Mouse (Mus musculus): ENCODE results near the gene Dnpep. TPM values are rescaled to one million over a fixed set of nuclear protein-coding genes. Genes with fewer than 3 reads are reported as not detected.

Dnpep gene
- total RNA-seq, 2 experiments from 2014 or later, result 7.7 to 14.0 TPM

- no peak for ATAC-seq (replicated peaks; ENCODE audit: low FRiP score, poor library complexity, severe bottlenecking)
Observed at GRCm38 (mm10) chr1:75278228-75278627, 39.6 kb downstream of the Dnpep start, which contains the start of gene Resp18. Resp18 (minus strand) TSS chr1:75278415.

- no peak for ATAC-seq (replicated peaks; ENCODE audit: low FRiP score, poor library complexity, severe bottlenecking)
Observed at GRCm38 (mm10) chr1:75277195-75278188, 40.3 kb downstream of the Dnpep start.

GRCm38 (mm10) chr1:75264091-75264880 is 53.5 kb downstream of the Dnpep start, which contains the start of gene Ptprn:
Ptprn (minus strand) TSS chr1:75264502.
- ATAC-seq (replicated peaks; ENCODE audit: low FRiP score, poor library complexity, severe bottlenecking), result no peak

- no peak for ATAC-seq (replicated peaks; ENCODE audit: low FRiP score, poor library complexity, severe bottlenecking)
Observed at GRCm38 (mm10) chr1:75262969-75263951, 54.5 kb downstream of the Dnpep start.

GRCm38 (mm10) chr1:75261278-75261677 is 56.5 kb downstream of the Dnpep start:
- ATAC-seq (replicated peaks; ENCODE audit: low FRiP score, poor library complexity, severe bottlenecking), result no peak

Other genes starting within 250 kb of the Dnpep start
- gene Nhej1, start 192.8 kb downstream of the Dnpep start, total RNA-seq (2015; ENCODE audit: low replicate concordance), result 0.77 and 8.2 TPM in 2 replicates
- gene Nhej1, start 192.8 kb downstream of the Dnpep start, total RNA-seq (2017; ENCODE audit: low replicate concordance), result 4.0 and 10.0 TPM in 2 replicates
- gene Slc23a3, start 184.1 kb downstream of the Dnpep start, total RNA-seq (2015; ENCODE audit: low replicate concordance), result 1.3 and 3.5 TPM in 2 replicates
- 0.28 and 0.60 TPM in 2 replicates for gene Slc23a3, start 184.1 kb downstream of the Dnpep start, total RNA-seq (2017; ENCODE audit: low replicate concordance)
- 41.6 and 42.7 TPM in 2 replicates for gene Cnppd1, start 175.3 kb downstream of the Dnpep start, total RNA-seq (2015; ENCODE audit: low replicate concordance)
- gene Cnppd1, start 175.3 kb downstream of the Dnpep start, total RNA-seq (2017; ENCODE audit: low replicate concordance), result 135 and 169 TPM in 2 replicates
- 30.7 and 38.0 TPM in 2 replicates for gene Retreg2, start 175.2 kb downstream of the Dnpep start, total RNA-seq (2015; ENCODE audit: low replicate concordance)
- 45.0 and 54.0 TPM in 2 replicates for gene Retreg2, start 175.2 kb downstream of the Dnpep start, total RNA-seq (2017; ENCODE audit: low replicate concordance)
- 15.9 and 28.2 TPM in 2 replicates for gene Zfand2b, start 149.3 kb downstream of the Dnpep start, total RNA-seq (2015; ENCODE audit: low replicate concordance)
- gene Zfand2b, start 149.3 kb downstream of the Dnpep start, total RNA-seq (2017; ENCODE audit: low replicate concordance), result 43.3 and 49.6 TPM in 2 replicates
- gene Abcb6, start 137.6 kb downstream of the Dnpep start, total RNA-seq (2015; ENCODE audit: low replicate concordance), result 78.2 and 93.0 TPM in 2 replicates
- gene Abcb6, start 137.6 kb downstream of the Dnpep start, total RNA-seq (2017; ENCODE audit: low replicate concordance), result 62.9 and 70.7 TPM in 2 replicates
- gene Ankzf1, start 125.8 kb downstream of the Dnpep start, total RNA-seq (2015; ENCODE audit: low replicate concordance), result 8.3 and 10.4 TPM in 2 replicates
- 34.5 and 39.0 TPM in 2 replicates for gene Ankzf1, start 125.8 kb downstream of the Dnpep start, total RNA-seq (2017; ENCODE audit: low replicate concordance)
- 107 and 131 TPM in 2 replicates for gene Atg9a, start 125.8 kb downstream of the Dnpep start, total RNA-seq (2015; ENCODE audit: low replicate concordance)
- 137 and 142 TPM in 2 replicates for gene Atg9a, start 125.8 kb downstream of the Dnpep start, total RNA-seq (2017; ENCODE audit: low replicate concordance)
- gene Glb1l, start 107.2 kb downstream of the Dnpep start, total RNA-seq (2015; ENCODE audit: low replicate concordance), result 12.3 and 12.9 TPM in 2 replicates
- 8.1 and 8.6 TPM in 2 replicates for gene Glb1l, start 107.2 kb downstream of the Dnpep start, total RNA-seq (2017; ENCODE audit: low replicate concordance)
- 50.4 and 76.9 TPM in 2 replicates for gene Stk16, start 107.2 kb downstream of the Dnpep start, total RNA-seq (2015; ENCODE audit: low replicate concordance)
- 31.3 and 50.2 TPM in 2 replicates for gene Stk16, start 107.2 kb downstream of the Dnpep start, total RNA-seq (2017; ENCODE audit: low replicate concordance)
- 433 and 471 TPM in 2 replicates for gene Tuba4a, start 98.1 kb downstream of the Dnpep start, total RNA-seq (2015; ENCODE audit: low replicate concordance)
- gene Tuba4a, start 98.1 kb downstream of the Dnpep start, total RNA-seq (2017; ENCODE audit: low replicate concordance), result 280 and 368 TPM in 2 replicates
- not detected in 2 replicates for gene A630095N17Rik, start 85.9 kb downstream of the Dnpep start, total RNA-seq (2015; ENCODE audit: low replicate concordance)
- not detected in 2 replicates for gene A630095N17Rik, start 85.9 kb downstream of the Dnpep start, total RNA-seq (2017; ENCODE audit: low replicate concordance)
- 186 and 231 TPM in 2 replicates for gene Dnajb2, start 81.6 kb downstream of the Dnpep start, total RNA-seq (2015; ENCODE audit: low replicate concordance)
- 524 and 744 TPM in 2 replicates for gene Dnajb2, start 81.6 kb downstream of the Dnpep start, total RNA-seq (2017; ENCODE audit: low replicate concordance)
- gene Ptprn, start 53.5 kb downstream of the Dnpep start, total RNA-seq (2015; ENCODE audit: low replicate concordance), result not detected in 2 replicates
- gene Ptprn, start 53.5 kb downstream of the Dnpep start, total RNA-seq (2017; ENCODE audit: low replicate concordance), result not detected in 2 replicates
- gene Resp18, start 39.6 kb downstream of the Dnpep start, total RNA-seq (2015; ENCODE audit: low replicate concordance), result not detected in 2 replicates
- gene Resp18, start 39.6 kb downstream of the Dnpep start, total RNA-seq (2017; ENCODE audit: low replicate concordance), result not detected in 2 replicates
- not detected in 2 replicates for gene Des, start 42.3 kb upstream of the Dnpep start, total RNA-seq (2015; ENCODE audit: low replicate concordance)
- gene Des, start 42.3 kb upstream of the Dnpep start, total RNA-seq (2017; ENCODE audit: low replicate concordance), result not detected in 2 replicates
- gene Speg, start 57.3 kb upstream of the Dnpep start, total RNA-seq (2015; ENCODE audit: low replicate concordance), result not detected in 2 replicates
- gene Speg, start 57.3 kb upstream of the Dnpep start, total RNA-seq (2017; ENCODE audit: low replicate concordance), result 1.7 TPM in 1 of 2 replicates, not detected in the other
- 2.9 and 14.4 TPM in 2 replicates for gene Gmppa, start 117.9 kb upstream of the Dnpep start, total RNA-seq (2015; ENCODE audit: low replicate concordance)
- 6.1 and 20.1 TPM in 2 replicates for gene Gmppa, start 117.9 kb upstream of the Dnpep start, total RNA-seq (2017; ENCODE audit: low replicate concordance)
- gene Asic4, start 132.4 kb upstream of the Dnpep start, total RNA-seq (2015; ENCODE audit: low replicate concordance), result not detected in 2 replicates
- gene Asic4, start 132.4 kb upstream of the Dnpep start, total RNA-seq (2017; ENCODE audit: low replicate concordance), result not detected in 2 replicates
- gene Chpf, start 161.3 kb upstream of the Dnpep start, total RNA-seq (2015; ENCODE audit: low replicate concordance), result 0.42 TPM in 1 of 2 replicates, not detected in the other
- gene Chpf, start 161.3 kb upstream of the Dnpep start, total RNA-seq (2017; ENCODE audit: low replicate concordance), result 0.26 and 1.3 TPM in 2 replicates
- not detected in 2 replicates for gene Tmem198, start 161.5 kb upstream of the Dnpep start, total RNA-seq (2015; ENCODE audit: low replicate concordance)
- gene Tmem198, start 161.5 kb upstream of the Dnpep start, total RNA-seq (2017; ENCODE audit: low replicate concordance), result not detected in 2 replicates
- not detected in 2 replicates for gene Obsl1, start 188.5 kb upstream of the Dnpep start, total RNA-seq (2015; ENCODE audit: low replicate concordance)
- not detected in 2 replicates for gene Obsl1, start 188.5 kb upstream of the Dnpep start, total RNA-seq (2017; ENCODE audit: low replicate concordance)
- not detected in 2 replicates for gene Inha, start 189.1 kb upstream of the Dnpep start, total RNA-seq (2015; ENCODE audit: low replicate concordance)
- gene Inha, start 189.1 kb upstream of the Dnpep start, total RNA-seq (2017; ENCODE audit: low replicate concordance), result not detected in 2 replicates
- gene Stk11ip, start 203.5 kb upstream of the Dnpep start, total RNA-seq (2015; ENCODE audit: low replicate concordance), result 10.9 and 14.0 TPM in 2 replicates
- 14.3 and 31.6 TPM in 2 replicates for gene Stk11ip, start 203.5 kb upstream of the Dnpep start, total RNA-seq (2017; ENCODE audit: low replicate concordance)
- gene Slc4a3, start 228.3 kb upstream of the Dnpep start, total RNA-seq (2015; ENCODE audit: low replicate concordance), result not detected in 2 replicates
- gene Slc4a3, start 228.3 kb upstream of the Dnpep start, total RNA-seq (2017; ENCODE audit: low replicate concordance), result 0.09 and 1.5 TPM in 2 replicates